Mouse (Mus musculus) cerebellum, adult 11-12 months (tissue): ENCODE results near the gene Ubac2.
"Not testable (repeated sequence)": the region's sequence is repeated elsewhere in the genome, so short reads cannot be mapped to it uniquely, and the experiment has no call there.

Experiments
- DNase-seq: peaks from one replicate; pipeline ENCODE4 v3.0.0; 2022

Gene Ubac2

DNA sequence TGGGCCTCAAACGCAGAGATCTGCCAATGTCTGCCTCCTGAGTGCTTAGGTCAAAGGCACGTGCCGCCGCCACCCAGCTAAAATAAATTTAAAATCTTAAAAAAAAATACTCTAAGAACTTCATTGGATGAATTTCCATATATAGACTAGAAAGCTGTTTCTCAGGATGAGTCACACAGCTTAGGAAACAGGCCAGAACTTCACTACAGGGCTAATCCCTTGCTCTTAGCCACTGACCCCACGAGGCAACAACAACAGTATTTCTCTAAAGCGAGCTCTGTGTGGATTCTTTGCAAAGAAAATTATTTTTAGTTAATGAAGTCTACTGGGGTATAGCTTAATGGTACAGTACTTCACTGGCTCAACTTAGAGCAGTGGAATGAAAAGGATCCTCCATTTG, 183.0 kb downstream of the Ubac2 start:
- DNase-seq: no peak

DNA sequence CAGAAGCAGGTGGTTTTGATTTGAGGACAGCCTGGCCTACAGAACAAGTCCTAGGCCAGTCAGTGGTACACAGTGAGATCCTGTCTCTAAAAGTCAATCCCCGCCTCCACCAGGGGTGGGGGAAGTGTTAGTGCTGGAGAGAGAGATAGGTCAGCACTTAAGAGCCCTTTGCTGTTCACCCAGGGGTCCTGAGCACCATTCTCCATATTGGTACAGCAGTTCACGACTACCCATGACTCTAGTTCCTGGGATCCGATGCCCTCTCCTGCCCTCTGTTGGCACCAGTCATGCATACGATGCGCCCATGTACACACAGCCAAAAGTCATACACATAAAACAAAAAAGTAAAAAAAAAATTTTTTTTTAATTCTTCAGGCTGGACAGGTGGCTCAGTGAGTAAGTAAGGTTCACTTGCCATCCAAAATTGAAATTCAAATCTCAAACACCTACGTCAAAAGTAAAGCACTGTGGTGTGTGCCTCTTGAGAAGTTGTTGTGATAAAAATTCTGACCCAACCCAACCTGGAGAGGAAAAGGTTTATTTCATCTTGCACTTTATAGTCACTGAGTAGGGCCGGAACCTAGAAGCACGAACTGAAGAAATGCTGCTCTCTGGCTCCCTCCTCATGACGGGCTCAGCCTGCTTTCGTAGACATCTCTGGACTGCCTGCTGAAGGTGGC, 184.1 kb downstream of the Ubac2 start:
- no peak for DNase-seq

DNA sequence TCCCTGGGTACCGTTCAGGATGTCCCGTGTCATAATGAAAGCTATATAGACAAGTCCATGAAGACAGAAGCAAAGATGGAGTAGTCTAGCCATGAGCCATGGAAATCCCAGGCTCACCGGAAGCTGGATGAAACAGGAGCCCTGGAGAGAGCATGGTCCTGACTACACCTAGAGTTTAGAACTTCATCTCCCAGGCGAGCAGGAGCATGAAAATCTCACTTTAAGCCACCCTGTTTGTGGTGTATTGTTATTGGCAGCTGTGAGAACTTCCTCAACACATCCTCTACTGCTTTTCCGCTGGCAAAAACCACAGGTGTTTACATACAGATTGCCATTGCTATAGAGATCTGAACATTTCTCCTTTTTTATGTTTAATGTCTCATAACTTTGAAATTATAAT, 185.2 kb downstream of the Ubac2 start:
- no peak for DNase-seq

DNA sequence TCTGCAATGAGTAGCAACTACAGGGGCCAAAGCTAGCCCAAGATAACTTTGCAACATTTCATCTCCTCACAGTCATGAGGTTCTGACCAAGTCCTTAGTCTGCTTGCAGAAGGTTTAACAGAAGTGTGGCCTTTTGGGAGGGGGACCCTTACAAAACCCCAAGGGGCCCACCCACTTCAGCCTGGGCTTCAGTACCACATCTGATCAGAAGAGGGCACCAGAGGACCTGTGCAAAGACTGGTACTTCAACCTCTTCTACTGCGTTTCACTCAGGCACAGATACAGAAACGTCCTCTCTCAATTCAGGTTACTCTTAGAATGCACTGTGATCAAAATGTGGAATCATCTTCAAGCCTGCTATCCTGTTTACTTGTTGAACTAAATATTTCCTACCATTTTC, 186.1 kb downstream of the Ubac2 start:
- DNase-seq: peak; percentile 20

DNA sequence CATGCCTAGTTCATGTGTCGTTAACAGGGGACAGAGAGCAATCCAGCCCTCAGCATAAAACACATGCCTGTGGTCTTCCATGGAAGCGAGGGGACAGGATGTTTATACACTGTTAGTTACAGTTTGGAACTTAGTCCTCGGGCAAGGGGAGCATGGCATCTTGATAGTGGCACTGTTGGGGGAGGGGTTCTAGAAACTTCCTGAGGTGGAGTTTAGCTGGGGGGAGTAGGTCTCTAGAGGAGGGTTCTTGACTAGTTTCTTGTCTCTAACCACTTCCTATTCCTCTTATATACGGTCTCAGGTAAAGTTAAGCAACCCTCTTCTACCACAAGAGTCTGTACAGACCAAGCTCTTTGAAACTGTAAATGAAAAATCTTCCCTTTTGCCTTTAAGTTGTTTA, 187.8 kb downstream of the Ubac2 start:
- DNase-seq: no peak

DNA sequence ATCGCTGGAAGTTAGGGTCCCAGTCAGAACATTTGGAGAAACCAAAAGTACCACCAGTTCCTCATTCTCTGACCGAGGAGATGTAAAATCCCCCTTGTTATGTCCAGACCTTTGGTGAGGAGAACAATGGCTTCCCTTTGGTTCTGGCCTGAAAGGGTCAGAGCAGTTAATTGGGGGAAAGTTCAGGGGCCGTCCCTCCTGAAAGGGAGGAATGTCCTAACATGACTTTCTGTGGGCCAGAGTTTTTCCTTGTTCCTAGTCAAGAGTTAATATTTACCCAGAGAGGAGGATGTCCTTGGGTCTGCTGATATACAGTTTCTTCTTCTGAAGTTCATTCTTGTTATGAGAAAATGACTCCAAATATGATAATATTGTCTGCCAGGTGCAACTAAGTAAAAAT, 189.6 kb downstream of the Ubac2 start:
- DNase-seq: not testable (repeated sequence)

DNA sequence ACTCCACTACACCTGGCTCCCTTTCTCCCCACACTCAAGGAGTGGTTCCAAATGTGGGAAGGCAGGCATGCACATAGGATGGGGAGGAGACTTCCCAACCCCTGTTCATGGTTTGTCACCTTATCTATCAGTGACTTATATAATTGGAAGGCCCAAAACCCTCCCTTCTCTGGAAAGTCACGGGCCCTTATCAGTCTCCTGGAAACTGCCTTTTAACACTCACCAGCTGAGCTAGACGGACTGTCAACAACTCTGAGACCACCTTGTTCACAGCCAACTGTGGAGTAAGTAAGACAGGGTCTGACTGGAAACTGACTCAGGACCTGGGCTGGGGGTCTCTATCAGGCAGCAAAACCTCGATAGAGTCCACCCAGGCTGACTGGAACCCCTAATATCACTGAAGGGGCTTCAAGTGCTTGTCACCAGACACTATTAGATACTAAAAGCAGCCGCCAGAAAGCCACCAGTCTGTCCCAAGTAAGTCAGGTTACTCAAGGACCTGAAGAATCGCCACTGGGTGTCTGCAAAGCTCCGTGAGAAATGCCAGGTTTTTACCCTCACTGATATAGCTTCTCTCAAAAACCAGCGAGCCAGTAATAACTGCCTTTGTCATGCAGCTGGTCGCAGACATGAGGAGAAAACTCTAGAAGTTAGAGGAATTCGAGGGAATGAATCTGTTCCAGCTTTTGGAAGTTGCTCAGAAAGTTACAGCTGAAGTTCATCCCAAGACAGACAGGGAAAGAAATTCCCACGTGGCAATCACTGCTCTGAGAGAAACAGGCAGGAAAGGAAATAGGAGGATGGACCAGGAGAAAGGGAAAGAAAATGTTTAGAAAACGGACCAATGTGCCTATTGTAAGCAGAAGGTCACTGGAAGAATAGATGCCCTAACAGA, 190.6 kb downstream of the Ubac2 start:
- no peak for DNase-seq

DNA sequence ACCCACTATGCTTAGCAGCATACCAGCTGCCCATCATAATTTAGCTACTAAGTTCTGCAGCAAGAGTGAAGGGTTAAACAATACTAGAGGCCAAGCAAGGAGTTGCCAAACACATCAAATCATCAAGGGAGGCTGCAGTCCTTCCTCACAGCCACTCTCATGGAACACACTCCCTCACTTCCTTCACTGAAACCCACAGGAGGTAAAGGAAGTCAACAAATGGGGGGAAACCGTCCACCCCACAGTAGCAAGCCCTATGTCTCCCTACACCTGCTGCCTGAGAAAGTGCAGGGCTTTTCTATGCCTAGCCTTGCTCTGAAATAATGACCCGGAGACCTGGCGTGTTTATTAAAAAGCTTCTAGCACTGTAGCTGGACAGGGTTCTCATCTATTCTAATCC, 191.5 kb downstream of the Ubac2 start:
- no peak for DNase-seq
